Mouse (Mus musculus): ENCODE measurements at regions not wholly inside any gene's neighbourhood (a gene's known extent, or its start where the extent isn't known, plus 50 kb on each side); places are given as distances from the start of the nearest gene placed in this dataset.

DNA sequence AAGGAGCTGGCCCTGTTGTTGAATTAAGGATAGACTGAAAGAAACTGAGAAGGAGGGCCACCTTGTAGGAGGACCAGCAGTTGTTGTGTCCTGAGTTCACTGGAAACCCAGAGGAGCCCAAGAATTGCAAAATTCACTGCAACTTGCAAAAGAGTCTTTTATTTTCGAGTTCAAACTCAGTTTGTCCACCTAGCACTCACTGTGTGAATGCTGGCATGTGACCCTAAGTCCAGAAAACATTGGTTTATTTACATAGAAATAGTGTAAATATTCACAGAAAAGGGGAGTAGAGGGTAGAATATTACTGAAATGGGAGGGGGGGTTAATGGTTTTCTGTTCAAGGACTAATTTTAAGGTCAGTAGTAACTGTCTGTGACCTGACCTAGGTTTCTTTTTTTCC lies 394.7 kb downstream of the 4933405O20Rik start:
- no peak for DNase-seq
- no peak for TF ChIP-seq CTCF (IDR thresholded peaks at IDR 0.05)
- no peak overlapping the region for H3K4me3 ChIP-seq
- intact Hi-C loops (cut with DNase I) = no loop called here
- H3K27ac ChIP-seq = no peak overlapping the region

DNA sequence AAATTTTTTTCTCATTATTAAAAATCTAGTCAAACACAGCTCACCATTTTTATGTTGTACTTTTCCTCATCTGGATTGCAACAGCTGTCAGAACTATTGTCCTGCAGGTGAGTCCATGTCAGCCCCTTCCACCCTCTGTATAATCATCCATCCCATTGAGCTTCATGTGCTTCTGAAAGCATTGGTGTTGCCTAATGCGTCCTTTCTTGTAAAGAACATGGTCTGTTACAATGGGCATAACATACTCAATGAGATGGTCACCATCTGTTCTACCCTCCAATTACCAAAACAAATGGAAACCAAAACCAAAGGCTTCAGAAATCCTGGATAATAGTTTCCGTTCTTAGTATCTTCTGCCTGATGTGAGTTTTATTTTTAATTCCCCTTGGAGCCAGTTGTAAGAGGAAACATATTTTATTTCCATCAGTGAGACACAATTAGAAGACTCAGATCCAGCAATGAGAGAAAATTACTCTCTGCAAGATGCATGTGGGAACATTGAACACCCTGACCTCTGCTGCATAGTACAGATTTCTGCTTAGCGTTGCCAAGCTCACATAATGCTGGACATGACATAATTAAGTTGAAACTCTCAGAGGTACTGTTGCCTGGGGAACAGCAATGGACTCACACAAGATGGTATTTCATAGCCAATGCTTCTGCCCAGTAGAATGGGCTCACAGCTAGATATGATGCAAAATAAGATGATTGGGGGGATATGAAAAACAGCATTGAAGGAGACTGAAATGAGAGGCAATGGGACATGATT lies 443.1 kb downstream of the 4933405O20Rik start:
- intact Hi-C loops (cut with DNase I) = no loop called here
- Histone ChIP-seq H3K27ac (no peak overlapping the region), H3K4me3 (no peak overlapping the region)
- no peak for DNase-seq
- TF ChIP-seq CTCF (IDR thresholded peaks at IDR 0.05) = no peak

DNA sequence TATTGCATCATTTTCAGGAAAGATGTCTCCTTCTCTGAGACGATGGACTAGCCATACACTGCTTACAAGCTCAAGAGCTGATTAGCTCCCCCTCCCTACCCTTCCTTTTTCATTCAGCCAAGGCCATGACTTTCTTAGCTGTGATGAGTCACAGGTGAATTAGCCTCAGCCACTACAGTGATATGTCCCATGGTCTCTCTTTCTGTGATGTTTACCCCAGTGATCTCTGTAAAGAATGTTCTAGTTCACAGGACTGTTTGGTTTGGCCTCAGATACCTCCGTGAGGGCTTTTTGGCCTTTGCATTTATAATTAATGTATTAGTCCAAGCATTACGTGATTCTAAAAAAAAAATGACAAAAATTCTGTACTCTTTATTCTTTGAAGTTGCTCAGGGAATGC lies 452.5 kb downstream of the 4933405O20Rik start:
- Histone ChIP-seq H3K4me3 (no peak overlapping the region), H3K27ac (no peak overlapping the region)
- intact Hi-C loops (cut with DNase I) = no loop called here
- DNase-seq = no peak
- TF ChIP-seq CTCF (IDR thresholded peaks at IDR 0.05) = no peak

DNA sequence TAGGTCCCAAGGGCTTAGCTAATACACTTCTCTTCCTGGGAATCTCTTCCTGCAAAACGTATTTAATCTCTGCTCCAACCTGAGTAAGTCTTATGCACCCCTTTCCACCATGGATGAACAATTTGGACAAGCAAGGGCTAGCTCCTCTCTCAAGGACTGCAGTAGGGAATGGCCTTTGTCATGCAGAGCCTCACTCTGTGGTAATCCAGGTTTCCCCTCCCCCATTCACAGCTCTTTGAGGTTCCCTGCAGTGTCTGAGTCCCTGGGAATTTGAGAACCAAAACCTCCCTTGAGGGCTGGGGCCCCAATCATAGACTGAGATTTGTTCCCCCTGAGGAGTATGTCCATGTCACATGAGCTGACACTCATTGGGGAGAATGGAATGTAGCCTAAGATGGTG lies 442.5 kb upstream of the Ano5 start:
- H3K4me3 ChIP-seq = no peak overlapping the region

DNA sequence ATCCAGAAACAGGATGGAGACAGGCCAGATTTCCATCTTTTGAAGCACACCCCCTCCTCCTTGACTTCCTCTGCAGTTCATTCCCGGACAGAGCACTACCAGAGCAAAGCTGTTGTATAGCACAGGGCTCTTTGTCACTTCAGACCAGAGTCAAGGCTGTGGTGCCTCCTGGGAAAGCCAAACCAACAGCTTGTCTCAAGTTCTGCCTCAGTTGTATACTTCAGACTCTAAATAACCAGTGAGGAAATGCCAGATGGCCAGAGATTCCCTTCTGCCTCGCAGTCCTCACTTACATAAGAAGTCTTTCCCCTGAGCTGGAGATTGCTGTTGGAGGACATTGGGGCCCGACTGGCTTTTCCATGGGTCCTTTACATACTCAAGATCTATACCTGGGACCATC lies 417.1 kb upstream of the Ano5 start:
- intact Hi-C loops (cut with DNase I) = no loop called here

More for the DNA sequence above, 442.5 kb upstream of the Ano5 start:
- no peak for TF ChIP-seq CTCF (IDR thresholded peaks at IDR 0.05)
- intact Hi-C loops (cut with DNase I) = no loop called here
- no peak overlapping the region for H3K27ac ChIP-seq
- DNase-seq = no peak

DNA sequence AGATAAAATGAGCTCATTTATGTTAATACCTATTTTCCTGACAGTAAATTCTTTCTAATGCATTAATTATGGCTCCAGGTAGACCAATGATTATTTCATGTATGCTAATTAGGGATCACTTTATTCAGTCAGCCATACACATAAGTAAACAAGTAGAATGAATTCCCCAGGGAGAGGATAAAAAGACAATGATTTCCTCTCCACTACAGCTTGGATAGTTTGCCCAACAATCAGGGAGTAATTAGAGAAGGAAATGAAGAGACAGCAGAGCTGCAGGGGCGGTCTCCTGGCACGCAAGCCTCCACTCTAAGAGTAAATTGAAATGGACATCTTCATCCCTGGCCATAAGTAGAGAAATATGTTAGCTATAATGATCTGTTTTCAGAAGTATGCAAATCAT lies 409.7 kb upstream of the Ano5 start:
- no peak for TF ChIP-seq CTCF (IDR thresholded peaks at IDR 0.05)
- DNase-seq = no peak
- intact Hi-C loops (cut with DNase I) = no loop called here
- Histone ChIP-seq H3K4me3 (no peak overlapping the region), H3K27ac (no peak overlapping the region)

More for the DNA sequence above, 417.1 kb upstream of the Ano5 start:
- no peak for DNase-seq
- no peak for TF ChIP-seq CTCF (IDR thresholded peaks at IDR 0.05)
- Histone ChIP-seq H3K27ac (no peak overlapping the region), H3K4me3 (no peak overlapping the region)

DNA sequence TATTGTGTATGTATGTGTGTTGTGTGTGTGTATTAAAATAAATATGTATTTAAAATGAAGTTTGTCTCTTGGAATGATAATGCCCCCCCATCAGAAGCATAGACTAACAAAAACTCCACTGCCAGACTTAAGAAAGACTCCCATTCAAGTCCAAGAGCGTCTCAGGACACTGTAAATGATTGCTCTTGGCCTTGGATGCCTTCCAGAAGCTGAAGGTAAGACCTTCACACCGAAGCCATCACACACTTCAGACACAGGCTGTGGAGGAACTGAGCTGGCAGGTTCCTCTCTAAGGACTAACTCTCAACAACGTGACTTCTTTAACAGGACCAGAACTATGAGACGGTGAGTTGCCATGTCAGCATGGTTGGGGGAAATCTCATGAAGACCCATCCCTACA lies 370.0 kb upstream of the Ano5 start:
- no peak overlapping the region for H3K27ac ChIP-seq
- no peak for TF ChIP-seq CTCF (IDR thresholded peaks at IDR 0.05)
- no peak overlapping the region for H3K4me3 ChIP-seq
- intact Hi-C loops (cut with DNase I) = loop anchor here (2.0 kb wide), 1 partner anchor 76 kb away; no protein-coding TSS in a partner anchor
- DNase-seq = no peak

DNA sequence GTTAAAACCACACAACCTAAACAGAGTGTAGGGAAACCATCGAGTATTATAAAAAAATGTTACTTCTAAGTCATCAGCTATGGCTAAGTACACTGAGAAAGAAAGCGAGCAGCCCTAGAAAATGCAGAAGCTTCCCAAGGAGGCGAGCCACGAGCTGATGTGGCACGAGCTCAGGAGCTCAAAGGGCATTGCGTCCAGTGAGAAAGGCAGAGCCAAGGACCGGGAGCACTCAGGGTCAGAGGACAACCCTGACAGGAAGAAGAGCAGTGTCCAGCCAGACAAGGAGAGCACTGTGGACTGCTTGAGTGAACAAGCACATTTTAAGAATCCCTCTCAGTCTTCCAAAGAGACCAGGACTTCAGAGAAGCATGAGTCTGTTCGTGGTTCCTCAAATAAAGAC lies 335.6 kb upstream of the Ano5 start:
- no peak overlapping the region for H3K4me3 ChIP-seq
- no peak overlapping the region for H3K27ac ChIP-seq
- TF ChIP-seq CTCF (IDR thresholded peaks at IDR 0.05) = no peak
- intact Hi-C loops (cut with DNase I) = no loop called here
- no peak for DNase-seq

DNA sequence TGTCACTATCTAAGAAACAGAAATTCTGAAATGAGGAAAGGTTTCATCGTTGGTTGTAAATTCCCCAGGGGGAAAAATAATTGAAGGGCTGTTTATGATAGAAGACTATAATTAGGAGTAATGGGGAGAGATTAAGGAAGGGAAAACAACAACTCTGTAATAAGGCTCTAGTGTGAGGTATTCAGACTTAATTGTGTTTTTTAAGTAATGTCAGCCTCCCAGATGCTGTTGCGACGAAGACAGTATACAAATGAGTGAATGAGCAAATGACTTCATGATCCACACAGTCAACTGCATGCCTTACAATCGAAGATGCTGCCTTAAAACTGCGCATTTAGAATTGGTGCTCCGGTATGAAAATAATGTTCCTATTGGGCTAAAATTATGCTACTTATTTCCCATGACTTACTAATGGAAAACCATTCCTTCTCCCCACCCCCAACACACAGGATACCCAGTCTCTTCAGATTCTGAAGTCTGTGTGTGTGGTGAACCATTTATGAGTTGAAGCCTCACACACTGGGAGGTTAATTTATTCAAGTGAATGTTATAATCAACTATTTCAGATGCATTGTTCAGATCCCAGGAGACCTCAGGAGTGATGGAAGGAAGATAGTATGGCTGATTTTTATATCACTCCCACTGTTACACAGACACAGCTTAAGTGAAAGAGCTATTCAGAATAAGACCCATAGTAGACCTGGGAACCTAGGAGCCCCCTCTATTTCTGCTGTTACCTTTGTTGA lies 295.2 kb upstream of the Ano5 start:
- TF ChIP-seq CTCF (IDR thresholded peaks at IDR 0.05) = no peak
- no peak overlapping the region for H3K4me3 ChIP-seq
- DNase-seq = no peak
- no peak overlapping the region for H3K27ac ChIP-seq
- intact Hi-C loops (cut with DNase I) = no loop called here

DNA sequence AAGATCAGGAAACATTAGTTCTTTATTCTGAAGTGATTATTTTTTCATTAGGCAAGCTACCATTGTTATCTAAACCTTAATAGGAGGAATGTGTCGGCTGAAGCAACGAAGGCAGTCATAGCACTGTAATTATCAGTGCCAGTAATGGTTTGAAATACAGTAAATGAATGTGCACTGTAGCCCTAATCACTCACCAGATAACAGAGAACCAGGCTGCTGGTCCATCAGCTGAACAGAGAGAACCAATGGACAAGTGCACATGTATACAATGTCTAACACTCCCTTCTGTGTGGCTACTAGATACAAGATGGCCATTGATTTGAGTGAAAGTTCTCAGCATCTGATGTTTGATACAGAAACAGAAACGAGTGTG lies 294.6 kb upstream of the Ano5 start:
- intact Hi-C loops (cut with DNase I) = no loop called here
- Histone ChIP-seq H3K27ac (no peak overlapping the region), H3K4me3 (no peak overlapping the region)
- TF ChIP-seq CTCF (IDR thresholded peaks at IDR 0.05) = no peak
- DNase-seq = no peak

DNA sequence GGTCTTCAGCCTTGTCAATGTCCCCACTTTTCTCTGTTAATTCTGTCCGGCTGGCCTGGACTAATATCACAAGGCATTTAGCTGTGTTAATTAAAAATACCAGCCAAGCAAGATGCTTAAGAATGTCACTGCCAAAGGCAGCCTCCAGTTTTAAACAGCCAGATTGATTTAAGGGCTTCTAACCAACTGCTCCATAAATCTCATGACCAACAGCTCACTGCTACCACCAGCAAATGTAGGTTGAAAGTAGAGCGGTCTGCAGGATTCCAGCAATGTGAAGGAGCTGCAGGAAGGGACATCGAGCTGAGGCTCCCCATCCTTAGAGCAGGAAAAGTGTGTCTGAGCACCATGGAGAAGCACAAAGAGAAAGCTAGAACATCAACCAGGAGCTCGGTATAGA lies 289.5 kb upstream of the Ano5 start:
- TF ChIP-seq CTCF (IDR thresholded peaks at IDR 0.05) = no peak
- no peak overlapping the region for H3K27ac ChIP-seq
- DNase-seq = no peak
- no peak overlapping the region for H3K4me3 ChIP-seq
- intact Hi-C loops (cut with DNase I) = no loop called here

DNA sequence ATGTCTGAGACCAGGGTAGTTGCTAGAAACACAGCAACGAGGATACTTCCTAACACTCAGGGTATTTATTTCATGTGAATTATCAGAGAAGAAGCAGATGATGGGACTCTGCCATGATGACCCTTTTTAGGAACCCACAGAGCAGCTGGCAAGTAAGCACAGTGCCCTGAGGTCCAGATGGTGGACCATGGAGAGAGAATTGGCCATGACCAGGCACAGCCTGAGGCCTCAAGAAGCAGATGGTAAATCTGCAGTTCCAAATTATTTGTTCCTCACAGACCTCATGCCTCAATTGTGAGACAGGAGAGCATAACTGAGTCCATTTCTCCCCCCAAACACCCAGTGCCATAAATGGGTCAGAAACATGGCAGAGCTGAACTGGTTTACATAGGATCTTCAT lies 289.0 kb upstream of the Ano5 start:
- no peak for TF ChIP-seq CTCF (IDR thresholded peaks at IDR 0.05)
- H3K27ac ChIP-seq = no peak overlapping the region
- H3K4me3 ChIP-seq = no peak overlapping the region
- intact Hi-C loops (cut with DNase I) = no loop called here
- DNase-seq = no peak

DNA sequence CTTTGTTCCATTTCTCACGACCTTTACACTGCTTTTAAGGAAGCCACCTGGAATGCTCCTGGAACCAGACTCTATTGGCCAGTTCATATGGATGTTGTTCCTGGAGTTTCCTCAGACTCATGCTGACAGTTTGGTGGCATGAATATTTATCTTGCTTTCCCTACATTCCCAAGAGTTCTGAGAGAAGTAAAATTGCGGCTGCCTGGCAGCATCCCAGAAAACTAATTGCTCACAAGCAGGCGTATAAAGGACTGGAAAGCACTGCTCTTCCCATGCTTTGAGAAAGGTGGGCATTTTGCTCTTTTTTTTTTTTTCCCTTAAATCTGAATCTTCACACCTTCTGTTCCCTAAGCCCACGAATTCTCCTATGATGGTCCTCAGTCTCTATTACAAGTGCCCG lies 283.7 kb upstream of the Ano5 start:
- H3K27ac ChIP-seq = no peak overlapping the region
- no peak for TF ChIP-seq CTCF (IDR thresholded peaks at IDR 0.05)
- DNase-seq = no peak
- no peak overlapping the region for H3K4me3 ChIP-seq
- intact Hi-C loops (cut with DNase I) = no loop called here

DNA sequence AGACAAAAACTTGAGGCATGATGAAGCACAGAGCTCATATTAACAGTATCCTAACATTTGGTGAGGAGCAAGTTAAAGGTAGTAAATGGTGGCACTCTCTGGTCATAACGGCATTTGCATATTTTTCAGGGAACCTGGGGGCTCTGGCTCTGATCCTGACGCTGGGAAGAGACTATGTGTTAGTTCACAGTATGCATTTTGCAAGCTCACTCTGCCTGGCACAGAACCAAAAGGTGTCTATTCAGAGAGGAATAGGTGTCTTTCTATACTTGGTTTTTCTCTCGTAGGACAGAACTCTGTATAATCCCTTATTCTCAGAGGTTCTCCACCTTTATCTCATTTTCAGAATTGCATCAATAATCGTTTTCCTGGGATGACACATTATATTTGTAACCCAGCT lies 276.2 kb upstream of the Ano5 start:
- H3K4me3 ChIP-seq = no peak overlapping the region
- no peak for TF ChIP-seq CTCF (IDR thresholded peaks at IDR 0.05)
- no peak for DNase-seq
- intact Hi-C loops (cut with DNase I) = no loop called here
- no peak overlapping the region for H3K27ac ChIP-seq
